Mouse (Mus musculus): ENCODE data around the gene Tmem184c. TPM values are rescaled to one million over a fixed set of nuclear protein-coding genes. Genes with fewer than 3 reads are reported as not detected.

The Tmem184c gene
- total and polyA plus RNA-seq, 2 experiments = 4.2 to 18.3 TPM

DNA sequence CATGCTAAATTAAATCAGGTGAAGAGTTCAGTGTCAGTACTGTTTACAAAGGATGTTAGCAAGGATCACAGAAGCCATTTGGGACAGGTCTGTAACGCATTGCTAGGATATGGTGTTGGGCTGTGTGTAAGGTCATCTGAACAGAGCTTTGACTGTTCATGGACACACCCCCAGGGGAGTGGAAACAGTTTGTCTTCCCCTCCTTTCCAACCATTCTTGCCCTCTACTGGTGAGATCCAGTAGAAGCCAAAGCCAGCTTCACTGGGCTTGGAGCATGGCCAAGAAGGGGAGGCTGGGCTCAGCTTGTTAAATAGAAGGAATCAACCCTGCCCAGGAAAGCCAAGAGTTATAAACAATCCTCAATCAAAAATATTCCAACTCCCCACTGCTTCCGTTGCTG lies 7.4 kb upstream of the Tmem184c start:
- no peak overlapping the region for H3K4me3 ChIP-seq (ENCODE audit: insufficient read depth, low read depth, low read length)
- H3K27me3 ChIP-seq (ENCODE audit: control insufficient read depth, insufficient read depth, low read length) = no peaks in the 10 kb centered on the region
- no peaks in the 10 kb centered on the region for H3K79me2 ChIP-seq (ENCODE audit: control insufficient read depth, insufficient read depth, low read length)
- H3K4me1 ChIP-seq (ENCODE audit: control insufficient read depth, insufficient read depth, low read length) = no peaks in the 10 kb centered on the region
- no peaks in the 10 kb centered on the region for H3K36me3 ChIP-seq (ENCODE audit: control insufficient read depth, insufficient read depth, low read length)
- TF ChIP-seq CTCF (IDR thresholded peaks at IDR 0.05; ENCODE audit: low read depth, low read length) = peak; percentile 35; the same call in 1 of the 2 replicates
- TF ChIP-seq POLR2A (IDR thresholded peaks at IDR 0.05; ENCODE audit: extremely low read depth, insufficient read depth, low read length) = no peak
- H3K27ac ChIP-seq (replicated peaks; ENCODE audit: insufficient read depth, low read depth, low read length) = no peak overlapping the region
- WGBS = 56% methylated on average over 2 of the region's 2 CpGs
- DNase-seq (ENCODE audit: extremely low read depth, low read depth, low spot score) = peak; percentile 27
- no peak overlapping the region for H3K9ac ChIP-seq (ENCODE audit: low read depth, low read length)

DNA sequence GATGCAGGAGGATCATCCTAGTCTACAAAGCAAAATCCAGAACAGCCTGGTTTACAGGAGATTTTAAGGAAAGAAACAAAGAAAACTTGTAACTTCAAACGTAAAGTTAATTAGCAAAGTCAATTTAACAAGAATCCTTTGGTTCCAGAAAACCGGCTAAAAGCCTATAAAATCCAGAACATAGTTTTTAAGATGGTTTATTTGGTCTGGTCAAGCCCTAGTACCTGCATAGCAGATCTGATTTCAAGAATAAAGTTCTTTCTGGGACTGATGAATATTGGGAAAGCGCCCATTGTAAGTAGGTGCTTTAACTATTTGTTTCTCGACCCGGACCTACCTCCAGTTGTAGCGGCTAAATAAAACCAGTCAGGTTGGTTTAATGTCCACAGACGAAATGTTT lies 877 bp downstream of the Tmem184c start:
- DNase-seq (ENCODE audit: extremely low read depth, low read depth, low spot score) = no peak
- no peak overlapping the region for H3K27ac ChIP-seq (replicated peaks; ENCODE audit: insufficient read depth, low read depth, low read length)
- peaks cover 6% of the 10 kb centered on the region for H3K36me3 ChIP-seq (ENCODE audit: control insufficient read depth, insufficient read depth, low read length)
- no peaks in the 10 kb centered on the region for H3K79me2 ChIP-seq (ENCODE audit: control insufficient read depth, insufficient read depth, low read length)
- no peaks in the 10 kb centered on the region for H3K4me1 ChIP-seq (ENCODE audit: control insufficient read depth, insufficient read depth, low read length)
- peak overlapping the region; percentile 99; the same call in 1 of the 2 replicates for H3K4me3 ChIP-seq (ENCODE audit: insufficient read depth, low read depth, low read length)
- TF ChIP-seq CTCF (IDR thresholded peaks at IDR 0.05; ENCODE audit: low read depth, low read length) = no peak
- no peak for TF ChIP-seq POLR2A (IDR thresholded peaks at IDR 0.05; ENCODE audit: extremely low read depth, insufficient read depth, low read length)
- H3K9ac ChIP-seq (ENCODE audit: low read depth, low read length) = no peak overlapping the region
- WGBS = 21% methylated on average over 7 of the region's 7 CpGs
- H3K27me3 ChIP-seq (ENCODE audit: control insufficient read depth, insufficient read depth, low read length) = no peaks in the 10 kb centered on the region

DNA sequence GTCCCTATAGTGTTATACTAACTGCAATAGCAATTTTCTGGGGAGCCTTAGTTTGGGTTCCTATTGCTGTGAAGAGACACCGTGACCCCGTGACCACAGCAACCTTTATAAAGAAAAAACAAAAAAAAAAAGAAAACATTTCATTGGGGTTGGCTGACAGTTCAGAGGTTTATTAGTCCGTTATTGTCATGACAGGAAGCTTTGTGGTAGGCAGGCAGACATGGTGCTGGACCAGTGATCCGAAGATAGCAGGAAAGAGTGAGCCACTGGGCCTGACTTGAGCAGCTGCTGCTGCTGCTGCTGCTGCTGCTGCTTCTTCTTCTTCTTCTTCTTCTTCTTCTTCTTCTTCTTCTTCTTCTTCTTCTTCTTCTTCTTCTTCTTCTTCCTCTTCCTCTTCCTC lies 26.3 kb downstream of the Tmem184c start:
- Histone ChIP-seq H3K4me1 (ENCODE audit: control insufficient read depth, insufficient read depth, low read length) (no peaks in the 10 kb centered on the region), H3K27ac (replicated peaks; ENCODE audit: insufficient read depth, low read depth, low read length) (no peak overlapping the region), H3K9ac (ENCODE audit: low read depth, low read length) (no peak overlapping the region), H3K27me3 (ENCODE audit: control insufficient read depth, insufficient read depth, low read length) (no peaks in the 10 kb centered on the region), H3K79me2 (ENCODE audit: control insufficient read depth, insufficient read depth, low read length) (no peaks in the 10 kb centered on the region), H3K36me3 (ENCODE audit: control insufficient read depth, insufficient read depth, low read length) (peaks cover 23% of the 10 kb centered on the region), H3K4me3 (ENCODE audit: insufficient read depth, low read depth, low read length) (no peak overlapping the region)
- no peak for TF ChIP-seq POLR2A (IDR thresholded peaks at IDR 0.05; ENCODE audit: extremely low read depth, insufficient read depth, low read length)
- TF ChIP-seq CTCF (IDR thresholded peaks at IDR 0.05; ENCODE audit: low read depth, low read length) = no peak
- DNase-seq (ENCODE audit: extremely low read depth, low read depth, low spot score) = no peak
- 91% methylated on average over 4 of the region's 4 CpGs for WGBS

DNA sequence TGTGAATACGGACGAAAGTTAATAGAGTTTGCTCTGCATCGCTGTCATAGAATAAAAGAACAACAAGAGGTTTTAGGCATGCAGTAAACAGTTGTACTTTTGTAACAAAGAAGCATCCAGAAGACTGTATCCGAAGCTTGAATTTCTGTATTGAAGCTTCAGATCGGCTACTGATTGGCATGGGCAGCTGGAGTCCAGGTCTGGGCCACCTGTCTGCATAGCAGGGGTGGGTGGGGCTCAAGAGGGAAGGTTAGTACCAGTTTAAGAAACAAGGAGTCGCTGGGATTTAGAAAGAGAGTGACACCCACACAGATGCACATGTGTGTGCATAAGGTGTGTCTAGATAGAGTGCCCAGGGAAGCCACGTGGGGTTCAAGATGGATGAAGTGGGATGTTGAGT lies 32.8 kb downstream of the Tmem184c start:
- Histone ChIP-seq H3K36me3 (ENCODE audit: control insufficient read depth, insufficient read depth, low read length) (peaks cover 47% of the 10 kb centered on the region), H3K27ac (replicated peaks; ENCODE audit: insufficient read depth, low read depth, low read length) (no peak overlapping the region), H3K79me2 (ENCODE audit: control insufficient read depth, insufficient read depth, low read length) (no peaks in the 10 kb centered on the region), H3K4me1 (ENCODE audit: control insufficient read depth, insufficient read depth, low read length) (no peaks in the 10 kb centered on the region), H3K9ac (ENCODE audit: low read depth, low read length) (no peak overlapping the region), H3K27me3 (ENCODE audit: control insufficient read depth, insufficient read depth, low read length) (no peaks in the 10 kb centered on the region), H3K4me3 (ENCODE audit: insufficient read depth, low read depth, low read length) (no peak overlapping the region)
- 95% methylated on average over 7 of the region's 7 CpGs for WGBS
- DNase-seq (ENCODE audit: extremely low read depth, low read depth, low spot score) = no peak
- no peak for TF ChIP-seq CTCF (IDR thresholded peaks at IDR 0.05; ENCODE audit: low read depth, low read length)
- no peak for TF ChIP-seq POLR2A (IDR thresholded peaks at IDR 0.05; ENCODE audit: extremely low read depth, insufficient read depth, low read length)

DNA sequence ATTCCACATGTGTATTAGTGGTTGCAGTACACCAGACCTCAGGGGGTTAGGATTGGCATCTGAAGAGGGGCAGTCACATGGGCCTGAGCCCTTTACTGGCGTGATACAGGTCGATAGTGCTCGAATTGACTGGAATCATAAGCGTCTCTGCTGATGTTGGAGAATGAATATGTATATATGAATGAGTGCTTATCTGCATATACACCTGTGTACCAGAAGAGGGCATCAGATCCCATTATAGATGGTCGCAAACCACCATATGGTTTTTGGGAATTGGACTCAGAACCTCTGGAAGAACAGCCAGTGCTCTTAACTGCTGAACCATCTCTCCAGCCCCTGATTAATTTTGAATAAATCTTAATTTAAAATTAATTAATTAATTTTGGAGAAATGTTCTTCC lies 36.3 kb downstream of the Tmem184c start:
- 88% methylated on average over 5 of the region's 5 CpGs for WGBS
- H3K27me3 ChIP-seq (ENCODE audit: control insufficient read depth, insufficient read depth, low read length) = no peaks in the 10 kb centered on the region
- peaks cover 40% of the 10 kb centered on the region for H3K36me3 ChIP-seq (ENCODE audit: control insufficient read depth, insufficient read depth, low read length)
- H3K9ac ChIP-seq (ENCODE audit: low read depth, low read length) = no peak overlapping the region
- no peak overlapping the region for H3K27ac ChIP-seq (replicated peaks; ENCODE audit: insufficient read depth, low read depth, low read length)
- TF ChIP-seq POLR2A (IDR thresholded peaks at IDR 0.05; ENCODE audit: extremely low read depth, insufficient read depth, low read length) (no peak), CTCF (IDR thresholded peaks at IDR 0.05; ENCODE audit: low read depth, low read length) (no peak)
- no peak overlapping the region for H3K4me3 ChIP-seq (ENCODE audit: insufficient read depth, low read depth, low read length)
- no peaks in the 10 kb centered on the region for H3K4me1 ChIP-seq (ENCODE audit: control insufficient read depth, insufficient read depth, low read length)
- no peaks in the 10 kb centered on the region; the same call in 1 of the 2 replicates for H3K79me2 ChIP-seq (ENCODE audit: control insufficient read depth, insufficient read depth, low read length)
- no peak for DNase-seq (ENCODE audit: extremely low read depth, low read depth, low spot score)

DNA sequence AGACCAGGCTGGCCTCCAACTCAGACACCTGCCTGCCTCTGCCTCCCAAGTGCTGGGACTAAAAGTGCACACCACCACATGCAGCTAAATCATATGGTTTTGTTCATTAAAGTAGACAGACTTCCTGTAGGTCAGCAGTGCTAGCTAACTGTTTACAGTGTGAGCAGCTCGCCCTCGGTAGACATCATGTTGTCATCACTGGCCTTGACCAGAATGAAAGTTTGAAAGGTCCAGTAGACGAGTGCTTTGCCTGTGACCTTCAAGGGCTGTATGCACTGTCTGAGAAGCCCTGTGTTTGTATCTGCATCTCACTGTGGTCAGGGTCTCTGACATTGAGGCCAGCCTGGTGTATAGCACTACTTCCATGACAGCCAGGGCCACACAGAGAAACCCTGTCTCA lies 49.1 kb downstream of the Tmem184c start:
- no peak overlapping the region for H3K4me3 ChIP-seq (ENCODE audit: insufficient read depth, low read depth, low read length)
- no peaks in the 10 kb centered on the region for H3K79me2 ChIP-seq (ENCODE audit: control insufficient read depth, insufficient read depth, low read length)
- H3K9ac ChIP-seq (ENCODE audit: low read depth, low read length) = no peak overlapping the region
- no peak for TF ChIP-seq POLR2A (IDR thresholded peaks at IDR 0.05; ENCODE audit: extremely low read depth, insufficient read depth, low read length)
- no peak for TF ChIP-seq CTCF (IDR thresholded peaks at IDR 0.05; ENCODE audit: low read depth, low read length)
- no peaks in the 10 kb centered on the region for H3K27me3 ChIP-seq (ENCODE audit: control insufficient read depth, insufficient read depth, low read length)
- no peak for DNase-seq (ENCODE audit: extremely low read depth, low read depth, low spot score)
- no peak overlapping the region for H3K27ac ChIP-seq (replicated peaks; ENCODE audit: insufficient read depth, low read depth, low read length)
- 67% methylated on average over 3 of the region's 3 CpGs for WGBS
- no peaks in the 10 kb centered on the region for H3K4me1 ChIP-seq (ENCODE audit: control insufficient read depth, insufficient read depth, low read length)
- peaks cover 50% of the 10 kb centered on the region for H3K36me3 ChIP-seq (ENCODE audit: control insufficient read depth, insufficient read depth, low read length)
